Mouse (Mus musculus) right cerebral cortex, postnatal 10 days (tissue): Measurements from ENCODE around the gene Tmem231.
A peak's percentile ranks its signal among the peaks of the same experiment; 100 is the strongest.
"Not testable (repeated sequence)": the region's sequence is repeated elsewhere in the genome, so short reads cannot be mapped to it uniquely, and the experiment has no call there.

Source experiments
- DNase-seq, 2 experiments: peaks; one replicate each; pipeline ENCODE4 v3.0.0; 2021; ENCODE audit warnings: low spot score in 2 of 2

Tmem231 gene

GRCm38 (mm10) chr8:111950846-111951245 is 17.2 kb upstream of the Tmem231 start:
- no peak for DNase-seq

- no peak for DNase-seq
These were observed 14.3 kb upstream of the Tmem231 start for GRCm38 (mm10) chr8:111947954-111948353.

- DNase-seq, result no peak
These were observed 13.5 kb upstream of the Tmem231 start for GRCm38 (mm10) chr8:111947144-111947543.

- DNase-seq, result no peak
These were observed 9.9 kb upstream of the Tmem231 start for GRCm38 (mm10) chr8:111943544-111943943.

- peak; percentile 48 to 54 for DNase-seq
These were observed 7.4 kb upstream of the Tmem231 start for GRCm38 (mm10) chr8:111941101-111941454.

GRCm38 (mm10) chr8:111940171-111941100 is 6.8 kb upstream of the Tmem231 start, which contains the start of gene Gabarapl2:
Gene Gabarapl2, plus strand, starts transcription at chr8:111940703.
- peak; percentile 98 to 99 for DNase-seq

GRCm38 (mm10) chr8:111939516-111940142 is 5.9 kb upstream of the Tmem231 start:
- DNase-seq, result peak; percentile 31 to 50

GRCm38 (mm10) chr8:111938076-111938985 is 4.7 kb upstream of the Tmem231 start:
- DNase-seq, result not testable (repeated sequence)

GRCm38 (mm10) chr8:111937184-111937583 is 3.5 kb upstream of the Tmem231 start:
- DNase-seq, result no peak

GRCm38 (mm10) chr8:111934201-111934600 is 520 bp upstream of the Tmem231 start:
- DNase-seq, result no peak

- DNase-seq, result peak; percentile 52 to 63
These were observed 923 bp downstream of the Tmem231 start for GRCm38 (mm10) chr8:111932580-111933336.

GRCm38 (mm10) chr8:111931721-111932120 is 2.0 kb downstream of the Tmem231 start:
- no peak for DNase-seq

- DNase-seq, result no peak
These were observed 3.9 kb downstream of the Tmem231 start for GRCm38 (mm10) chr8:111929648-111930344.

GRCm38 (mm10) chr8:111924976-111925375 is 8.7 kb downstream of the Tmem231 start:
- no peak for DNase-seq

GRCm38 (mm10) chr8:111923383-111923804 is 10.3 kb downstream of the Tmem231 start:
- DNase-seq, result peak in 1 of 2 experiments; percentile 51

- no peak for DNase-seq
These were observed 12.7 kb downstream of the Tmem231 start for GRCm38 (mm10) chr8:111920971-111921370.

GRCm38 (mm10) chr8:111919663-111920062 is 14.0 kb downstream of the Tmem231 start:
- no peak for DNase-seq

GRCm38 (mm10) chr8:111912860-111913432 is 20.7 kb downstream of the Tmem231 start:
- DNase-seq, result peak; percentile 80 to 87

- DNase-seq, result peak; percentile 38 to 49
These were observed 22.1 kb downstream of the Tmem231 start for GRCm38 (mm10) chr8:111911572-111911971.
